Mouse (Mus musculus): ENCODE measurements around the gene Derl3. TPM values are rescaled to one million over a fixed set of nuclear protein-coding genes. Genes with fewer than 3 reads are reported as not detected.
"Not testable (repeated sequence)": the region's sequence is repeated elsewhere in the genome, so short reads cannot be mapped to it uniquely, and the experiment has no call there.

Derl3 gene
- polyA plus RNA-seq, 1 experiment from 2014 or later: 2.9 TPM

- Histone ChIP-seq H3K9ac (ENCODE audit: low read depth, low read length) (peak within 1 kb of the TSS; percentile 94), H3K27ac (ENCODE audit: low read depth, low read length) (peak within 1 kb of the TSS; percentile 89), H3K4me2 (replicated peaks; ENCODE audit: low read depth, low read length) (peak within 1 kb of the TSS; percentile 61), H3K4me3 (ENCODE audit: low read depth, low read length) (peak within 1 kb of the TSS; percentile 68)
- ATAC-seq (ENCODE audit: low FRiP score) (peak; percentile 96), DNase-seq (ENCODE audit: low spot score) (peak; percentile 97)
- WGBS: under 1% methylated on average over 34 of the region's 46 CpGs
- not testable (repeated sequence) for H3K9me3 ChIP-seq (ENCODE audit: control insufficient read depth, low read length); H3K4me1 ChIP-seq (replicated peaks; ENCODE audit: control insufficient read depth, insufficient read depth, low read length); H3K36me3 ChIP-seq (ENCODE audit: control insufficient read depth, insufficient read depth, low read length); H3K27me3 ChIP-seq (ENCODE audit: control insufficient read depth, insufficient read depth, low read length)
Observed at GRCm38 (mm10) chr10:75859786-75860470, 33.3 kb upstream of the Derl3 start, which contains the start of gene Mif. Gene Mif (minus strand): TSS chr10:75860240.

- H3K9me3 ChIP-seq (ENCODE audit: control insufficient read depth, low read length): no peaks in the 10 kb centered on the region
- peak; percentile 39 for DNase-seq (ENCODE audit: low spot score)
- H3K36me3 ChIP-seq (ENCODE audit: control insufficient read depth, insufficient read depth, low read length): no peaks in the 10 kb centered on the region
- no peak for ATAC-seq (ENCODE audit: low FRiP score)
- 19% methylated on average over 7 of the region's 7 CpGs for WGBS
- H3K9ac ChIP-seq (ENCODE audit: low read depth, low read length): no peak overlapping the region
- no peak overlapping the region for H3K4me3 ChIP-seq (ENCODE audit: low read depth, low read length)
- peaks cover 4% of the 10 kb centered on the region for H3K4me1 ChIP-seq (replicated peaks; ENCODE audit: control insufficient read depth, insufficient read depth, low read length)
- 0 out of 2 replicates have a peak overlapping the region, but pooled peaks have one; percentile 61 for H3K4me2 ChIP-seq (replicated peaks; ENCODE audit: low read depth, low read length)
- H3K27me3 ChIP-seq (ENCODE audit: control insufficient read depth, insufficient read depth, low read length): no peaks in the 10 kb centered on the region
- H3K27ac ChIP-seq (ENCODE audit: low read depth, low read length): peak overlapping the region; percentile 7; the same call in 1 of the 2 replicates
Observed at GRCm38 (mm10) chr10:75860746-75861145, 32.5 kb upstream of the Derl3 start.

GRCm38 (mm10) chr10:75861587-75861986 is 31.6 kb upstream of the Derl3 start:
- Histone ChIP-seq H3K4me1 (replicated peaks; ENCODE audit: control insufficient read depth, insufficient read depth, low read length) (peaks cover 4% of the 10 kb centered on the region), H3K27me3 (ENCODE audit: control insufficient read depth, insufficient read depth, low read length) (no peaks in the 10 kb centered on the region), H3K4me2 (replicated peaks; ENCODE audit: low read depth, low read length) (no peak overlapping the region), H3K9ac (ENCODE audit: low read depth, low read length) (no peak overlapping the region), H3K36me3 (ENCODE audit: control insufficient read depth, insufficient read depth, low read length) (no peaks in the 10 kb centered on the region), H3K27ac (ENCODE audit: low read depth, low read length) (no peak overlapping the region), H3K9me3 (ENCODE audit: control insufficient read depth, low read length) (no peaks in the 10 kb centered on the region), H3K4me3 (ENCODE audit: low read depth, low read length) (no peak overlapping the region)
- 65% methylated on average over 5 of the region's 5 CpGs for WGBS
- no peak for ATAC-seq (ENCODE audit: low FRiP score)
- no peak for DNase-seq (ENCODE audit: low spot score)

- Histone ChIP-seq H3K27me3 (ENCODE audit: control insufficient read depth, insufficient read depth, low read length) (no peaks in the 10 kb centered on the region), H3K36me3 (ENCODE audit: control insufficient read depth, insufficient read depth, low read length) (no peaks in the 10 kb centered on the region), H3K9ac (ENCODE audit: low read depth, low read length) (peak overlapping the region; percentile 59), H3K9me3 (ENCODE audit: control insufficient read depth, low read length) (no peaks in the 10 kb centered on the region), H3K4me2 (replicated peaks; ENCODE audit: low read depth, low read length) (peak overlapping the region; percentile 50), H3K27ac (ENCODE audit: low read depth, low read length) (peak overlapping the region; percentile 63; the same call in 1 of the 2 replicates), H3K4me1 (replicated peaks; ENCODE audit: control insufficient read depth, insufficient read depth, low read length) (peaks cover 6% of the 10 kb centered on the region), H3K4me3 (ENCODE audit: low read depth, low read length) (peak overlapping the region; percentile 4)
- no peak for DNase-seq (ENCODE audit: low spot score)
- WGBS: 41% methylated on average over 10 of the region's 10 CpGs
- ATAC-seq (ENCODE audit: low FRiP score): no peak; the same call in 1 of the 2 replicates
Observed at GRCm38 (mm10) chr10:75872025-75872914, 20.9 kb upstream of the Derl3 start.

GRCm38 (mm10) chr10:75872915-75873542 is 20.2 kb upstream of the Derl3 start:
- no peaks in the 10 kb centered on the region for H3K9me3 ChIP-seq (ENCODE audit: control insufficient read depth, low read length)
- peak; percentile 99 for ATAC-seq (ENCODE audit: low FRiP score)

GRCm38 (mm10) chr10:75873543-75874170 is 19.6 kb upstream of the Derl3 start:
- peak overlapping the region; percentile 86 for H3K27ac ChIP-seq (ENCODE audit: low read depth, low read length)
- H3K36me3 ChIP-seq (ENCODE audit: control insufficient read depth, insufficient read depth, low read length): no peaks in the 10 kb centered on the region
- H3K9ac ChIP-seq (ENCODE audit: low read depth, low read length): peak overlapping the region; percentile 47
- no peaks in the 10 kb centered on the region for H3K27me3 ChIP-seq (ENCODE audit: control insufficient read depth, insufficient read depth, low read length)
- WGBS: 17% methylated on average over 10 of the region's 10 CpGs
- H3K4me2 ChIP-seq (replicated peaks; ENCODE audit: low read depth, low read length): peak overlapping the region; percentile 50
- H3K4me3 ChIP-seq (ENCODE audit: low read depth, low read length): peak overlapping the region; percentile 4
- H3K9me3 ChIP-seq (ENCODE audit: control insufficient read depth, low read length): no peaks in the 10 kb centered on the region
- peaks cover 6% of the 10 kb centered on the region for H3K4me1 ChIP-seq (replicated peaks; ENCODE audit: control insufficient read depth, insufficient read depth, low read length)
- ATAC-seq (ENCODE audit: low FRiP score) (peak; percentile 14; the same call in 1 of the 2 replicates), DNase-seq (ENCODE audit: low spot score) (peak; percentile 47)

More at GRCm38 (mm10) chr10:75872915-75873542, 20.2 kb upstream of the Derl3 start:
- peak; percentile 89 for DNase-seq (ENCODE audit: low spot score)
- H3K9ac ChIP-seq (ENCODE audit: low read depth, low read length): peak overlapping the region; percentile 59
- no peaks in the 10 kb centered on the region for H3K36me3 ChIP-seq (ENCODE audit: control insufficient read depth, insufficient read depth, low read length)
- H3K4me3 ChIP-seq (ENCODE audit: low read depth, low read length): peak overlapping the region; percentile 4
- peak overlapping the region; percentile 50 for H3K4me2 ChIP-seq (replicated peaks; ENCODE audit: low read depth, low read length)
- no peaks in the 10 kb centered on the region for H3K27me3 ChIP-seq (ENCODE audit: control insufficient read depth, insufficient read depth, low read length)
- peak overlapping the region; percentile 86 for H3K27ac ChIP-seq (ENCODE audit: low read depth, low read length)
- H3K4me1 ChIP-seq (replicated peaks; ENCODE audit: control insufficient read depth, insufficient read depth, low read length): peaks cover 6% of the 10 kb centered on the region
- WGBS: 2% methylated on average over 11 of the region's 11 CpGs

- H3K27me3 ChIP-seq (ENCODE audit: control insufficient read depth, insufficient read depth, low read length): no peaks in the 10 kb centered on the region
- no peak overlapping the region for H3K4me2 ChIP-seq (replicated peaks; ENCODE audit: low read depth, low read length)
- H3K4me1 ChIP-seq (replicated peaks; ENCODE audit: control insufficient read depth, insufficient read depth, low read length): 0 out of 2 replicates have a peak, but pooled peaks cover 2% of the 10 kb centered on the region
- no peaks in the 10 kb centered on the region for H3K36me3 ChIP-seq (ENCODE audit: control insufficient read depth, insufficient read depth, low read length)
- no peaks in the 10 kb centered on the region for H3K9me3 ChIP-seq (ENCODE audit: control insufficient read depth, low read length)
- no peak overlapping the region for H3K27ac ChIP-seq (ENCODE audit: low read depth, low read length)
- DNase-seq (ENCODE audit: low spot score): no peak
- H3K9ac ChIP-seq (ENCODE audit: low read depth, low read length): no peak overlapping the region
- 95% methylated on average over 3 of the region's 3 CpGs for WGBS
- ATAC-seq (ENCODE audit: low FRiP score): no peak
- H3K4me3 ChIP-seq (ENCODE audit: low read depth, low read length): no peak overlapping the region
Observed at GRCm38 (mm10) chr10:75878836-75879235, 14.4 kb upstream of the Derl3 start.

- 93% methylated on average over 10 of the region's 10 CpGs for WGBS
Observed at GRCm38 (mm10) chr10:75880351-75880750, 12.9 kb upstream of the Derl3 start.

More at GRCm38 (mm10) chr10:75880351-75880750, 12.9 kb upstream of the Derl3 start:
- ATAC-seq (ENCODE audit: low FRiP score): no peak
- H3K9me3 ChIP-seq (ENCODE audit: control insufficient read depth, low read length): no peaks in the 10 kb centered on the region
- DNase-seq (ENCODE audit: low spot score): no peak
- H3K9ac ChIP-seq (ENCODE audit: low read depth, low read length): no peak overlapping the region
- 0 out of 2 replicates have a peak, but pooled peaks cover 2% of the 10 kb centered on the region for H3K4me1 ChIP-seq (replicated peaks; ENCODE audit: control insufficient read depth, insufficient read depth, low read length)
- H3K27ac ChIP-seq (ENCODE audit: low read depth, low read length): no peak overlapping the region
- H3K27me3 ChIP-seq (ENCODE audit: control insufficient read depth, insufficient read depth, low read length): no peaks in the 10 kb centered on the region
- no peak overlapping the region for H3K4me2 ChIP-seq (replicated peaks; ENCODE audit: low read depth, low read length)
- no peak overlapping the region for H3K4me3 ChIP-seq (ENCODE audit: low read depth, low read length)
- H3K36me3 ChIP-seq (ENCODE audit: control insufficient read depth, insufficient read depth, low read length): no peaks in the 10 kb centered on the region

All from hindbrain, embryonic 11.5 days (tissue).